Mouse (Mus musculus) thymus, adult 2 months (tissue): ENCODE results near the gene Bsg. TPM values are rescaled to one million over a fixed set of nuclear protein-coding genes. Genes with fewer than 3 reads are reported as not detected.

Experiments
- DNase-seq: peaks from one replicate; pipeline ENCODE4 v3.0.0; 2021
- H3K27ac ChIP-seq: fragments of 200-500 bp; 2 replicates; pipeline ENCODE4 v1.5.1; 2012; ENCODE audit warnings: low read length, control low read depth; ENCODE audit not compliant: control insufficient read depth, insufficient read depth
- H3K27me3 ChIP-seq: fragments of 200-500 bp; 2 replicates; pipeline ENCODE4 v1.6.1; 2012; ENCODE audit warnings: mild to moderate bottlenecking, low read length, moderate library complexity, mixed read lengths; ENCODE audit not compliant: control insufficient read depth, insufficient read depth
- H3K36me3 ChIP-seq: fragments of 200-500 bp; 2 replicates; pipeline ENCODE4 v1.6.1; 2012; ENCODE audit warnings: mild to moderate bottlenecking, low read length, moderate library complexity; ENCODE audit not compliant: control insufficient read depth, insufficient read depth
- H3K4me1 ChIP-seq: fragments of 200-500 bp; replicated peaks from 2 replicates; pipeline ENCODE4 v1.6.1; 2012; ENCODE audit warnings: low read length; ENCODE audit not compliant: control insufficient read depth, insufficient read depth
- H3K4me3 ChIP-seq: fragments of 200-500 bp; 2 replicates; pipeline ENCODE4 v1.5.1; 2012; ENCODE audit warnings: mild to moderate bottlenecking, low read length, control low read depth, moderate library complexity; ENCODE audit not compliant: control insufficient read depth, insufficient read depth
- CTCF ChIP-seq: fragments of 200-500 bp; IDR thresholded peaks from 2 replicates; pipeline ENCODE4 v1.5.1; 2012; ENCODE audit warnings: mild to moderate bottlenecking, control low read depth, low read length, moderate library complexity, borderline replicate concordance; ENCODE audit not compliant: control insufficient read depth, poor library complexity, insufficient read depth; ENCODE audit errors: extremely low read depth
- POLR2A ChIP-seq: fragments of 200-500 bp; IDR thresholded peaks from 2 replicates; pipeline ENCODE4 v1.6.1; 2012; ENCODE audit warnings: mild to moderate bottlenecking, low read length, control low read depth, moderate library complexity; ENCODE audit not compliant: control insufficient read depth, poor library complexity, insufficient read depth; ENCODE audit errors: extremely low read depth
- WGBS: fragments of 180-500 bp; shearing (Covaris S2); methylation state at CpG from one replicate; pipeline ENCODE4 v1.1.7; 2018; 5-methylcytosine and 5-hydroxymethylcytosine counted together
- polyA plus RNA-seq: library from polyadenylated mRNA; depleted of rRNA; stranded (reverse); fragments of >200 nt; gene quantifications from 2 replicates; pipeline ENCODE4 v1.2.3, GENCODE M21; 2012; rRNA removed

The Bsg gene
- polyA plus RNA-seq, 1 experiment: 396 TPM

DNA sequence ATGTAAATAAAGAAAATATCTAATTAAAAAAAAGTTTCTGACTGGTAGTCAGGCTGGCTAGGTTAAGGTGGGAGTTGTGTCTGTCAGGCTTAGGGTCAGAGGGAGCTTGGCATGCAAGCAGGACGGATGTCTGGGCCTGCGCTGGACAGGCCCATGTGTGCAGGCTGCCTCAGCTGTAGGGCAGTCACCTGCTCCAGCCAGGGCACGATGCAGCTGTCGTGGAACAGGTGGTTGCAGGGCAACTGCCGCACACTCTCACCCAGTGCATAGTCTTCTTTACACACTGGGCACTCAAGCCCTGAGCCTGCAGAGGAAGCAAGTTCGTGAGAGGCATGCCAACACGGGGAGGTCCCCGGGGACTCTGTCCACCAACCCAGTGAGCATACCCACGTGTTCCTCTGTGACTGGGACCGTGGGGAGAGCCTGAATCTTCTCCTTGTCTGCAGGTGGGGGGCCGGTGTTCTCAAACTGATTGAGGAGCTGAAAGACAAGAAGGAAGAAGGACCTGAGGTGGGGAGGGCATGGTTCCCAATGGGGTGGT lies 56.4 kb downstream of the Bsg start:
- no peak for TF ChIP-seq POLR2A
- TF ChIP-seq CTCF: no peak
- 93% methylated on average over 11 of the region's 11 CpGs for WGBS
- Histone ChIP-seq H3K4me3 (no peak overlapping the region), H3K4me1 (peaks cover 24% of the 10 kb centered on the region), H3K27me3 (no peaks in the 10 kb centered on the region), H3K36me3 (peaks cover 31% of the 10 kb centered on the region), H3K27ac (no peak overlapping the region)
- no peak for DNase-seq

Other genes with a start within 250 kb of the Bsg start
- not detected in 2 replicates for gene Vmn2r83, start 235.8 kb upstream of the Bsg start, polyA plus RNA-seq
- gene Plpp2, start 170.7 kb upstream of the Bsg start, polyA plus RNA-seq: 7.5 and 8.7 TPM in 2 replicates
- 214 and 215 TPM in 2 replicates for gene Mier2, start 149.3 kb upstream of the Bsg start, polyA plus RNA-seq
- not detected in 2 replicates for gene Theg, start 117.2 kb upstream of the Bsg start, polyA plus RNA-seq
- gene C2cd4c, start 90.5 kb upstream of the Bsg start, polyA plus RNA-seq: 0.05 TPM in 1 of 2 replicates, not detected in the other
- 1.2 TPM in 2 replicates for gene Shc2, start 66.6 kb upstream of the Bsg start, polyA plus RNA-seq
- gene Odf3l2, start 58.8 kb upstream of the Bsg start, polyA plus RNA-seq: 0.18 and 0.23 TPM in 2 replicates
- 2.9 and 4.0 TPM in 2 replicates for gene Madcam1, start 39.9 kb upstream of the Bsg start, polyA plus RNA-seq
- 92.1 and 92.3 TPM in 2 replicates for gene Tpgs1, start 35.1 kb upstream of the Bsg start, polyA plus RNA-seq
- 309 and 321 TPM in 2 replicates for gene Cdc34, start 22.3 kb upstream of the Bsg start, polyA plus RNA-seq
- 0.57 and 1.2 TPM in 2 replicates for gene Gzmm, start 15.5 kb upstream of the Bsg start, polyA plus RNA-seq
- 3.1 and 4.7 TPM in 2 replicates for gene Hcn2, start 12.1 kb downstream of the Bsg start, polyA plus RNA-seq
- gene Polrmt, start 42.1 kb downstream of the Bsg start, polyA plus RNA-seq: 104 and 109 TPM in 2 replicates
- not detected in 2 replicates for gene Fgf22, start 50.6 kb downstream of the Bsg start, polyA plus RNA-seq
- 375 and 472 TPM in 2 replicates for gene Rnf126, start 62.5 kb downstream of the Bsg start, polyA plus RNA-seq
- gene Fstl3, start 72.8 kb downstream of the Bsg start, polyA plus RNA-seq: 15.9 and 17.1 TPM in 2 replicates
- 23.4 and 30.1 TPM in 2 replicates for gene Prss57, start 86.5 kb downstream of the Bsg start, polyA plus RNA-seq
- 63.7 and 87.8 TPM in 2 replicates for gene Palm, start 89.1 kb downstream of the Bsg start, polyA plus RNA-seq
- 6.6 and 6.8 TPM in 2 replicates for gene Misp, start 116.5 kb downstream of the Bsg start, polyA plus RNA-seq
- gene Ptbp1, start 149.9 kb downstream of the Bsg start, polyA plus RNA-seq: 583 and 703 TPM in 2 replicates
- gene Prtn3, start 170.0 kb downstream of the Bsg start, polyA plus RNA-seq: 5.3 and 9.2 TPM in 2 replicates
- 1.1 and 1.9 TPM in 2 replicates for gene Plppr3, start 170.1 kb downstream of the Bsg start, polyA plus RNA-seq
- gene Elane, start 181.8 kb downstream of the Bsg start, polyA plus RNA-seq: 3.7 and 8.9 TPM in 2 replicates
- gene Cfd, start 186.4 kb downstream of the Bsg start, polyA plus RNA-seq: 1,248 and 1,398 TPM in 2 replicates
- 103 and 121 TPM in 2 replicates for gene Med16, start 204.4 kb downstream of the Bsg start, polyA plus RNA-seq
- gene Gm26602, start 206.4 kb downstream of the Bsg start, polyA plus RNA-seq: not detected in 2 replicates
- 5.8 and 7.5 TPM in 2 replicates for gene Kiss1r, start 212.5 kb downstream of the Bsg start, polyA plus RNA-seq
- gene R3hdm4, start 216.7 kb downstream of the Bsg start, polyA plus RNA-seq: 279 and 303 TPM in 2 replicates
- gene Arid3a, start 222.6 kb downstream of the Bsg start, polyA plus RNA-seq: 12.5 and 13.5 TPM in 2 replicates